Mouse (Mus musculus) lung, postnatal 10 days (tissue): ENCODE results near the gene Scd4.

Experiments
- DNase-seq: peaks from one replicate; pipeline ENCODE4 v3.0.0; 2021

Gene Scd4

DNA sequence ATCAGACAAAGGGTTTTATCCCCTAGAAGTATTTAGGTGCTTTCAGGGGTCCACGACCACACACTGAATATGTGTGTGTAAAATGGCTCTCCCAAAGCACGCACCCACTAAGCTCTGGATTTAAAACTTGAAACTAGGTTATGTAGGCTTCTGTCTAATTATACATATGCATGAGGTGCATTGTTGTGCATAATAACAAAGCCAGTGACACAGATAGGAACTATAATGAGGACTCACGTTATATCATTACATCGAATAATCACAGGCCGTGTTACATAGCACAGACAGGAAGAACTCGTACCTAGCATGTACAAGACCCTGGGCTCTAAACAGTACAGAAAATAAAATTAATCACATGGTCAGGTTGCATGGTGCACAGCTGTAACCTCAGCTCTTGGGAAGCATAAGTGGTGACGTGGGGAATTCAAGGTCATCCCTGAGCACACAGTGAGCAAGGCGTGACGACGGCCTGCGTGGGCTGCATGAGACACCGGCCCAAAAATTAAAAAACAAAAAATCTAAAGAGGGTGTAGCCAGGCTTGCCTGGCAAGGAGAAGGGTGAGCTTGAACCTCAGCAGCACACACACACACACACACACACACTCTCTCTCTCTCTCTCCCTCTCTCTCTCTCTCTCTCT, 49.9 kb downstream of the Scd4 start:
- DNase-seq = no peak

DNA sequence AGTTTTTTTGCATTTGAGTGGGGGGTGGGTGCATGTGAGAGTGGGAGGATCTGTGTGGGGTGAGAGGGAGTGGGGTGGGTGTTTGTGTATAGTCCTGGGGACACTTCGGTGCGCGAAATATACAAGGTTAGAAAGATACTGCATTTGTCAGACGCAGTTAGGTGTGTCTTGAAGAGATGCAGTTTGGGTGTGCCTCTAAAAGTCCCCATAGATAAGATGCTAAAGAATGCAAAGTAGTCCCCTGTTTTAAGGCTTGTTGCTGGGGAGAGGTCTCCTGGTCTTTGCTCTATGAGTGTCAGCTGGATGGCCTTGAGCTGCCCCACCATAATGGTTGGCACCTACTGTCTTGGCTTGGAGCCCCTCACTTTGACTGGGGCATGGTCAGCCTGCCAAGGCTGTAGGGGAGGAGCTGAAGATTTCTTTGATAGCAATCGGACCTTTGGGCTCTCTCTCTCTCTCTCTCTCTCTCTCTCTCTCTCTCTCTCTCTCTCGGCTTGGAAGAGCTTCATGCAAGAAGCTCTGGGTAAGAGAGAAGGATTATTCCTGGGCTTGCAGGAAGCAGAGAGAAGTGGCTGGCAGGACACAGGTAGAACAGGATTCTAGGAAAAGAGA, 53.1 kb downstream of the Scd4 start:
- DNase-seq = no peak

DNA sequence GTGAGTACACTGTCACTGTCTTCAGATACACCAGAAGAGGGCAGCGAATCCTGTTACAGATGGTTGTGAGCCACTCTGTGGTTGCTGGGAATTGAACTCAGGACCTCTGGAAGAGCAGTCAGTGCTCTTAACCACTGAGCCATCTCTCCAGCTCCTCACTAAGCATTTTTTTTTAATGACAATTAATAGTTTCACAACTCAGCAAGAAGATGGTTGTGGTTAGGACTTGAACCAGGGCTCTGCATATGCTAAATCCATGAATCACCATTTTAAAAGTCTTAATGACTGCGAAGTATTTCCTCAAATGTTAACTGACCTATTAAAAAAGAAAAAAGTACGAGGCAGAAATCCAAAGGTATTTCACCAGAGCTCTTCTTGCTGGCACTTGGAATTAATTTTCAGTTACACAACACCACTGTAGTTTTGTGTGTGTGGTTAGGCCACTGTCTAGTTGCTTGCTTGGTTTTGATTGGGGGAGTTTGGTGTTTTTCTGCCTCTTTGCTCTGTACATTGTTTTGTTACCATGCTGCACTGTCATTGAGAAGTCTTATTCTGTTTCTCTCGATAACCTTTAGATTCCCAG, 54.3 kb downstream of the Scd4 start:
- no peak for DNase-seq

DNA sequence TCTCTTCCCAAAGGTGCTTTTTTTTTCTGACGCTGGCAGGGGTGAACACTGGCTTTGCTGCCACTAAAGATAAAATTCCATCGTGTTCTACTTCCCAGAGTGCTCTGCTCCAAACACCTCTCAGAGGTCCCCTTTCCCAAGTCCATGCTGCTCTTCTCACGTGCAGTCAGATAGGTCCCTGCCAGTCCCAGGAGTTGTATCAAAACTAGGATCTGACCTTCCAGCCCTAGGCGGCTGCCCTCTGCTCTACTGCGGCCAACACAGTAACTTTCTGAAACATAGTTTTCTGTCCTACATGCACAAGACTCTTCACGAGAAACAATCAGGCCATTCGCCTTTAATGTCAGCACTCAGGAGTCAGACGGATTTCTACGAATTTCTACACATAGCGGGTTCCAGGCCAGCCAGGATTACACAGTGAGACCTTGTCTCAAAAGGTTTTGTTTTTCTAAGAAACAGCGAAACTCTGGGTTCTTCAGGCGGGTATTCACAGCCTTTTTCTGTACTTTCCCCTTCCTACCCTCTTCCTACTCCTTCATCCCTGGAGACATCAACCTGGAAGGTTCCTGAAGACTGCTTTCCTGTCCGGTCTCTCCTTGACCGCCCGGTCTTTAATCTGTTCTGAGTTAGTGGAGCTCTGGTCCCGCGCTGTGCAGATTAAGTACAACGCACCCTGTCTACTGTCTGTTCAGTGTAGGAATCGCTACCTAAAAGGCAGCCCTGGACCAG, 55.0 kb downstream of the Scd4 start:
- DNase-seq = no peak

DNA sequence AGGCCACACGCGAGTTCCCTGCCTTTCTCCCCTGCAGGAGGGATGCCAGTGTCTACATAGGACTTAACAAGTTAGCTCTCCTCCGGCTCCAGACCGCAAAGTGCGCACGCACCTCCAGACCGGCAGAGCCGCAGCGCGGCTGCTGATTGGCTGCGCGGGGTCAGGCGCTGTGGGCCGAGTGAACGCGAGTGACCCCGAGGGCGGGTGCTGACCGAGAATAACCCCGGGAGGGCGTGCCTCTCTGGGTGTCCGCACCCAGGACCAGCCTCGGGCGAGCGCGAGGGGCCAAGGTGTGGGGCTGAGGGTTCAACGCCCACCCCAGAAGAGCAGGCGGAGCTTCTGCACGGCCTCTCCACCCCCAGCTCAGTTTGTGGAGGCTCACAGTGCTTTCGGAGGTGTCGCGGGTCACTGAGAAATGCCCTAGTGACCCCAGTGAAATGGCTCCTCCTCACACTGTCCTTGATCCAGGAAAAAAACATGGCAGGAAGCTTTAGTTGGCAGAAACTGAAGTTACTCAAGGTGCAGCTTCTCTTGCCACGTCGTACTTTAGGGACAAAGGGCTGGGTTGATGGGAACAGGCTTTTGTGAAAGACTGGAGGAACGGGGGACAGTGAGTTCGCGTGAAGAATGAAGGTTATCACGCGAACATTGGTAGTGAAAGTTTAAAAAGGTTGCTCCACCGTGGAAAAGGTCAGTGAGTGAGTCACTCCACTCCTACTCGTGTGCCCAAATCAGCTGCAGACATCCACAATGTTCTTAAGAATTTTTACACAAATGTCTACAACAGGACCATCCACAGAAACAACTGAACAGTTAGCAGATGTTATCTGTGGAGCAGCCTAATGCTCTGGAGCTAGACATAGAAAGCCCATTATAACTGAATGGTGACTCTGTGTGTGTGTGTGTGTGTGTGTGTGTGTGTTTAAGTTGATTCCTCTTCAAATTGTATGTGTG, 55.9 kb downstream of the Scd4 start:
- peak; percentile 97 for DNase-seq

DNA sequence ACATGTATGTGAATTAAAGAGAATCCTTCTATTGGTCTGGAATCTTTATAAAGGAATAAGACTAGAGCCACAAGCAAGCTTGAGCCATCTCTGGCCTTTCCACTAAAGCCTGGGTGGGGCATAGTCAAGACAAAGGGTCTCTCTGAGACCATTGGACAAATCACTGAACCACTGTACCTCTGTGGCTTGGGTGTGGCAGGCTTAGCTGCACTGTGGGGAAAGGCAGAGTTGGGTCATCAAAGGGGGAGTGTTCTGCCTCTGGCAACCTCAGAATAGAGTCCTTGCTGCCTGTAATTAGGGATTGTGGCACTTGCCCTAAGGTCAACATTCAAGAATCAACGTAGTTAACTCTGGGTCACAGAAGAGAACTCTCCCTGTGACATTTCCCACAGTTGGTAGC, 56.6 kb downstream of the Scd4 start:
- DNase-seq = peak; percentile 11

DNA sequence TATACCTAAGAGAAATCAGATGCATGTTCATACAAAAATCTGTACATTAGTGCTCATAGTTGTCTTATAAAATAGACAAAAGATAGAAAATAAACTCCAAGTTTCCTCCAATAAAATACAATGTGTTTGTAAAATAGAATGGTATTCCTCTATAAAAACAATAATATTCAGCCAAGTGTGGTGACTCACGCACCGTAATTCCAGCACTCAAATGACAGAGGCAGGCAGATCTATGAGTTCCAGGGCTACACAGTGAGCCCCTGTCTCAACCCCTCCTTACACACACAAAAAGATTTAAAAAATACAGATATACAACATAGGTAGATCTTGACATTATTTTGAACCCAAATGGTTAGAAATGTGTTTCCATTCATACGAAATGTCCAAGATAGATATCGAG, 59.0 kb downstream of the Scd4 start:
- DNase-seq = no peak

DNA sequence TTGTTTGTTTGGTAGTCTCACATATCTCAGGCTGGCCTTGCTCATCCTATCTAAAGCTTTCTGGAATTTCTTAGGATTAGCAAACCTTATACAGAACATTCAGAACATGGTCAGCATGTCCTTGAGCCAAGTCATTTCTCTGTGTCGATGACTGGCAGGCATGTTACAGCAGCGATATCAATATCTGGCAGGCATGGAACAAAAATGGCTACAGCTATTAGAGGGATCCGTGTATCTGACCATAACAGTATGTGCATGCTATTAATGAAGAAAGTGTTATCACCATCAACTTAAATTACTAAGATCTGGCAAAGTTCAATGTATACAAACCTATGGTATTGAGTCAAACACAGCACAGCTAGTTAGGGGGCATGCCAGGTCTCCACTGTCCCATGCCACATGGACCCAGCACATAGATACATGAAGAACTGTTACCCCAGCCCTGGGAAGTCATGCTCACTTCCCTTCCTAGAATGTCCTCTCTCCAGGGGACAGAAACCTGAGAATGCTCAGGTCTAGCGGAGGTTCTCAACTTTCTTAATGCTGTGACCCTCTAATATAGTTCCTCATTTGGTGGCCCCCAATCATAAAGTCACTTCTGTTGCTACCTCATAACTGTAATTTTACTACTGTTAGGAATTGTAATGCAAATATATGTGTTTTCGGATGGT, 59.6 kb downstream of the Scd4 start:
- DNase-seq = no peak

DNA sequence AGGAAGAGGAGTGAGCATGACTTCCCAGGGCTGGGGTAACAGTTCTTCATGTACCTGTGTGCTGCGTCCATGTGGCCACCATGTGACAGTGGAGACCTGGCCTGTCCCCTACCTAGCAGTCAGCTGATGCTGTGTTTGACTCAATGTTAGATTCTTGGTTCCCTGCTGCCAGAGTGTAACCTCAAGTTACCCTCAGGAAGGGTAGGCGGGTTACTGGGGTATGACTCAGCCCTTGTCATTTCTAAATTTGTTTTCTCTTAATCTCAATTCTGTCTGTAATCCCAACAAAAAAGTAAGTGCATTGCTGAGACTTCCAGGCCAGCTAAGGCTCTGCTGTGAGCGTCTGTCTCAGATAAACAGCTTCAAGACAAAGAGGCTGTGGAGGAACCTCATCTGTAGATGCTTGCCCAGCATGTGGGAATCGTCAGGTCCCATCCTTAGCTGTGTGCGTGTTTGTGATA, 61.1 kb downstream of the Scd4 start:
- no peak for DNase-seq

DNA sequence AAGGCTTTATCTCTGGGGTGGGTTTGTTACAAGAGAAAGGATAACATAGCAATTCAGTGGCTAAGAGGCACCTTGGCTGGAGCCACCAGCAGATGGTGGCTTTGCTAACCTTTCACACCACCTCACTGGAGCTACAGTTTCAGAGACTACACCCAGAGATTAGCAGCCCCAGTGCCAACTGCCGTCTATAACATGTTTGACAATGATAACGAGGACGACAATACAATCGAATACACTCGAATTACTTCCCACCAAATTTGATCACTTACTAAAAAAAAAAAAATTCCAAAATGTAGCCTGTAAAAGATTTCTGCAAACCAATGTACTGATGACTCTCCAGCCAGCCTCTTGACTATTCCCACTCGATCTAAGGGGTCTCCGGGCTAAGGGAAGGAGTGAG, 62.1 kb downstream of the Scd4 start:
- no peak for DNase-seq
